Mouse (Mus musculus): ENCODE measurements around the gene Ctla4. TPM values are rescaled to one million over a fixed set of nuclear protein-coding genes. Genes with fewer than 3 reads are reported as not detected.

Gene Ctla4
- polyA plus RNA-seq, 1 experiment: not detected

- 76% methylated on average over 3 of the region's 3 CpGs for WGBS
- Histone ChIP-seq H3K4me1 (ENCODE audit: control insufficient read depth, insufficient read depth, low read length) (no peaks in the 10 kb centered on the region), H3K27ac (ENCODE audit: insufficient read depth, low read depth, low read length) (no peak overlapping the region), H3K4me3 (ENCODE audit: insufficient read depth, low read depth, low read length) (no peak overlapping the region)
- no peak for TF ChIP-seq POLR2A (IDR thresholded peaks at IDR 0.05; ENCODE audit: insufficient read depth, low read depth, low read length)
- no peak for TF ChIP-seq CTCF (IDR thresholded peaks at IDR 0.05; ENCODE audit: insufficient read depth, low read depth, low read length)
Observed at GRCm38 (mm10) chr1:60907466-60907865, 20.7 kb downstream of the Ctla4 start.

GRCm38 (mm10) chr1:60908751-60909161 lies 22.0 kb downstream of the Ctla4 start:
- no peak overlapping the region for H3K4me3 ChIP-seq (ENCODE audit: insufficient read depth, low read depth, low read length)
- H3K4me1 ChIP-seq (ENCODE audit: control insufficient read depth, insufficient read depth, low read length): no peaks in the 10 kb centered on the region
- H3K27ac ChIP-seq (ENCODE audit: insufficient read depth, low read depth, low read length): no peak overlapping the region
- TF ChIP-seq CTCF (IDR thresholded peaks at IDR 0.05; ENCODE audit: insufficient read depth, low read depth, low read length): no peak
- TF ChIP-seq POLR2A (IDR thresholded peaks at IDR 0.05; ENCODE audit: insufficient read depth, low read depth, low read length): no peak
- 92% methylated on average over 9 of the region's 9 CpGs for WGBS

- TF ChIP-seq CTCF (IDR thresholded peaks at IDR 0.05; ENCODE audit: insufficient read depth, low read depth, low read length) (no peak), POLR2A (IDR thresholded peaks at IDR 0.05; ENCODE audit: insufficient read depth, low read depth, low read length) (no peak)
- Histone ChIP-seq H3K4me1 (ENCODE audit: control insufficient read depth, insufficient read depth, low read length) (no peaks in the 10 kb centered on the region), H3K27ac (ENCODE audit: insufficient read depth, low read depth, low read length) (no peak overlapping the region), H3K4me3 (ENCODE audit: insufficient read depth, low read depth, low read length) (no peak overlapping the region)
- WGBS: 54% methylated on average over 1 of the region's 1 CpGs
Observed at GRCm38 (mm10) chr1:60909746-60910145, 22.9 kb downstream of the Ctla4 start.

- Histone ChIP-seq H3K4me3 (ENCODE audit: insufficient read depth, low read depth, low read length) (no peak overlapping the region), H3K27ac (ENCODE audit: insufficient read depth, low read depth, low read length) (no peak overlapping the region), H3K4me1 (ENCODE audit: control insufficient read depth, insufficient read depth, low read length) (no peaks in the 10 kb centered on the region)
- WGBS: 41% methylated on average over 1 of the region's 1 CpGs
- no peak for TF ChIP-seq POLR2A (IDR thresholded peaks at IDR 0.05; ENCODE audit: insufficient read depth, low read depth, low read length)
- TF ChIP-seq CTCF (IDR thresholded peaks at IDR 0.05; ENCODE audit: insufficient read depth, low read depth, low read length): no peak
Observed at GRCm38 (mm10) chr1:60910796-60911195, 24.0 kb downstream of the Ctla4 start.

GRCm38 (mm10) chr1:60911631-60912030 lies 24.8 kb downstream of the Ctla4 start:
- TF ChIP-seq POLR2A (IDR thresholded peaks at IDR 0.05; ENCODE audit: insufficient read depth, low read depth, low read length): no peak
- TF ChIP-seq CTCF (IDR thresholded peaks at IDR 0.05; ENCODE audit: insufficient read depth, low read depth, low read length): no peak
- WGBS: 93% methylated on average over 3 of the region's 3 CpGs
- no peak overlapping the region for H3K27ac ChIP-seq (ENCODE audit: insufficient read depth, low read depth, low read length)
- no peak overlapping the region for H3K4me3 ChIP-seq (ENCODE audit: insufficient read depth, low read depth, low read length)
- H3K4me1 ChIP-seq (ENCODE audit: control insufficient read depth, insufficient read depth, low read length): no peaks in the 10 kb centered on the region

- TF ChIP-seq CTCF (IDR thresholded peaks at IDR 0.05; ENCODE audit: insufficient read depth, low read depth, low read length): no peak
- no peak for TF ChIP-seq POLR2A (IDR thresholded peaks at IDR 0.05; ENCODE audit: insufficient read depth, low read depth, low read length)
- WGBS: 93% methylated on average over 4 of the region's 4 CpGs
Observed at GRCm38 (mm10) chr1:60913305-60913704, 26.5 kb downstream of the Ctla4 start.

GRCm38 (mm10) chr1:60916281-60916781 lies 29.5 kb downstream of the Ctla4 start:
- 72% methylated on average over 10 of the region's 10 CpGs for WGBS

More at GRCm38 (mm10) chr1:60913305-60913704, 26.5 kb downstream of the Ctla4 start:
- Histone ChIP-seq H3K4me3 (ENCODE audit: insufficient read depth, low read depth, low read length) (no peak overlapping the region), H3K27ac (ENCODE audit: insufficient read depth, low read depth, low read length) (no peak overlapping the region), H3K4me1 (ENCODE audit: control insufficient read depth, insufficient read depth, low read length) (no peaks in the 10 kb centered on the region)

GRCm38 (mm10) chr1:60920493-60921355 lies 33.9 kb downstream of the Ctla4 start:
- Histone ChIP-seq H3K27ac (ENCODE audit: insufficient read depth, low read depth, low read length) (no peak overlapping the region), H3K4me3 (ENCODE audit: insufficient read depth, low read depth, low read length) (no peak overlapping the region), H3K4me1 (ENCODE audit: control insufficient read depth, insufficient read depth, low read length) (peaks cover 3% of the 10 kb centered on the region; the same call in 1 of the 2 replicates)
- 79% methylated on average over 24 of the region's 24 CpGs for WGBS
- TF ChIP-seq POLR2A (IDR thresholded peaks at IDR 0.05; ENCODE audit: insufficient read depth, low read depth, low read length) (no peak), CTCF (IDR thresholded peaks at IDR 0.05; ENCODE audit: insufficient read depth, low read depth, low read length) (no peak)

More at GRCm38 (mm10) chr1:60916281-60916781, 29.5 kb downstream of the Ctla4 start:
- no peak for TF ChIP-seq CTCF (IDR thresholded peaks at IDR 0.05; ENCODE audit: insufficient read depth, low read depth, low read length)
- no peak for TF ChIP-seq POLR2A (IDR thresholded peaks at IDR 0.05; ENCODE audit: insufficient read depth, low read depth, low read length)
- H3K4me1 ChIP-seq (ENCODE audit: control insufficient read depth, insufficient read depth, low read length): peaks cover 3% of the 10 kb centered on the region; the same call in 1 of the 2 replicates
- no peak overlapping the region for H3K27ac ChIP-seq (ENCODE audit: insufficient read depth, low read depth, low read length)
- H3K4me3 ChIP-seq (ENCODE audit: insufficient read depth, low read depth, low read length): no peak overlapping the region

- Histone ChIP-seq H3K4me3 (ENCODE audit: insufficient read depth, low read depth, low read length) (no peak overlapping the region), H3K27ac (ENCODE audit: insufficient read depth, low read depth, low read length) (no peak overlapping the region), H3K4me1 (ENCODE audit: control insufficient read depth, insufficient read depth, low read length) (no peaks in the 10 kb centered on the region)
- 96% methylated on average over 3 of the region's 3 CpGs for WGBS
- TF ChIP-seq CTCF (IDR thresholded peaks at IDR 0.05; ENCODE audit: insufficient read depth, low read depth, low read length) (no peak), POLR2A (IDR thresholded peaks at IDR 0.05; ENCODE audit: insufficient read depth, low read depth, low read length) (no peak)
Observed at GRCm38 (mm10) chr1:60929036-60929435, 42.2 kb downstream of the Ctla4 start.
